Mouse (Mus musculus) frontal cortex, postnatal 14 days (tissue): Measurements from ENCODE around the gene Abtb1.

Source experiments
- DNase-seq, 2 experiments: peaks; one replicate each; pipeline ENCODE4 v3.0.0; 2022; ENCODE audit warnings: low spot score in 2 of 2

Gene Abtb1

DNA sequence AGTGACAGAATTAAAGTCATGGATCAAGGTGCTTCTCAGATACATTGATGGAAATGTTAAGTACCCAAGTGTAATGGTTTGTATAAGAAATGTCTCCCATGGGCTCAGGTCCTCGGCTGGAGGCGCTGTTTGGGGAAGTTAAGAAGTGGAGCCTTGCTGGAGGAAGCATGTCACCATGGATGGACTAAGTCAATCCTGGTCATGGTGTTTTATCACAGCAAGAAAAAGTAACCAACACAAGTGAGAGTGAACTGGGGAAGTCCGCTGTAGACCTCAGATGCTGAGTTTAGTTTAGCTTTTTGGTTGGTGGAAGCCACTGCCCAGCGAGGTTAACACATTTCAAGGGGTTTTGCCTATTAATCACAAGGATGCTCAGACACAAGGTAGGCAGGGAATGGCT, 12.2 kb downstream of the Abtb1 start:
- DNase-seq, result no peak

DNA sequence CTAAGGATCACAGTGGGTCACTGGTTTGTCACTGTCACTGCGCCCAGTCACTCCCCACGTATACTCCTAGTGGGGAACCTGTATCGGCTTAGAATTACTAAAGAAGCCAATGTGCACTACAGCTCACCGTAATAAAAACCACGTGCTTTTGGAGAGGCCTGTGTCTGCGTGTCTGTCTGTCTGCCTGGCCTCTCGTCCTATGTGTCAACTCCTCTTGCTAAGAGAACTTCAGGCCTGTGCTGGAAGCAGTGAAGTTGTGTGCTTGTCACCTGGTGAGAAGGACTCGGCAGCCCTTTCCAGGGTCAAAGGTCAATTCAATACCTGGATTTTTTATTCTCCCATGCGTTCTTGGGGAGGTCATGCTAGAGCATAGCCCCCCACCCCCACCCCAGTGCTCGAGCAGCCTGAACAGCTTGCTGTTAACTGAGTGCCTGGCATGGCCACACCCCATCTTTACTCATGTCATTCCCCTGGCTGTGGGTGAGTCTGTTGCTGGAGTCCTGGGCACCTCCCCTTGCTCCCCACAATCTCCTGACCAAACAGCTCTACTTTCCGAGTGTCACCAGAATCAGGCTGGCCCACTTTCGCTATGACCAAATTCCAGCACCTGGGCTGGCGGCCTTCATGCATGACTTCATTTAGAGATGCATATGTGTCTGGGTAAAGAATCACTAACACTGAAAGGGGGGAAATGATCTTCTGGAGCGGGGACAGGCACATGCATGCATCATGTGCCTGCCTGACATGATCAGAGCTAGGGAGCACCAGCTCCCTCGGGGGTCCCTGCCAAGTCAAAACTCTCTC, 13.4 kb downstream of the Abtb1 start:
- DNase-seq, result no peak

DNA sequence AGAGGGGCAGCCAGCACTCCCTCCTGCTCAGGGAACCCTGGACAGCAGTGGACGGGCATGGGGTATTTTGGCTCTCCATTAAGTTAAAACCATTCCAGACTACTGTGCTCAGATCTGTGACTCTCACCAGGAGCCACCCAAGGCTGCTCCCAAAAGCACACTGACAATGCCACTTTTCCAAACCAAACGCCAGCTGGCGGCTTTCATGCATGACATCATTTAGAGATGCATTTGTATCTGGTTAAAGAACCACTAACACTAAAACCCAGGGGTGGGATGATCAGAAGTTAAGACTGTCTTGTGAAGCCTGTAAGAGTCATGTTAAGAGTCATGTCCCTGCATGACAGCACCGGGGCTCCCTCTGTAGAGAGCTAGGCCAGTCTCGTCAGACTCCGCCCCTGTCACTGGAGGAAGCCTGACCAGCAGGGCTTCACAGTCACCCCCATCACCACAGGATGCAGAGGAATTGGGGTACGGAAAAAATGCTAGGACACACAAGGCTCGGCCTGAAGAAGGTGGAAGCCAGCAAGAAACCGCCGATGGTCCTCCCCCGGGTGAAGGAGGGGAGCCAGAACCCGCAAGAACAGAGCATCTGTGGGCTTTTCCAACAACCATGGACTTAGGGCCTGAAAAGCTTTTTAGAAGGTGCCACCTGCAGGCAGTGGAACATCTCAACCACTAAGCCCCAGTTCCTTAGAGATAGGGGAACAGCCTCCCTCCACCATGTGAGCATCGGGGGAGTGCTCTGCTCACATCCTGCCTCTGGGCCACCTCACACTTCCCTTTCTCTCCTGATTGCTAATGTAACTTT, 14.2 kb downstream of the Abtb1 start:
- no peak for DNase-seq

DNA sequence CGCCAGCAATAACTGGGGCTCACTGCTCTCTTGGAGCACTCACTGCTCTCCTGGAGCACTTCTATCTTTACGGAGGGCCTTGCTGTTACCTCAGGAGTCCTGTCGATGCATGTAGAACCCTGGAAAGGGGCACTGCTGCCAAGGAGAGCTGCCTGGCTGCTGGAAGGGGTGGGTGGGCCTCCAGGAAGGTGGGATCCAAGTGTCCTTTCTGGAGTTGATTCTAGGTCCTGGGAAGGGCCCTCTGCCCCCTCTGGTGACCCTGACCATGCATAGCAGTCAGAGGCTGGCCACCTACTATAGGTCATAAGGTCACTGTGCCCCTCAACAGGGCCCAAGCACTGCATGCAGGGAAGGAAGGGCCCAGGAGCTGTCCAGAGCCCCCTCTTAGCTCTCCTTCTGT, 14.8 kb downstream of the Abtb1 start:
- no peak for DNase-seq

DNA sequence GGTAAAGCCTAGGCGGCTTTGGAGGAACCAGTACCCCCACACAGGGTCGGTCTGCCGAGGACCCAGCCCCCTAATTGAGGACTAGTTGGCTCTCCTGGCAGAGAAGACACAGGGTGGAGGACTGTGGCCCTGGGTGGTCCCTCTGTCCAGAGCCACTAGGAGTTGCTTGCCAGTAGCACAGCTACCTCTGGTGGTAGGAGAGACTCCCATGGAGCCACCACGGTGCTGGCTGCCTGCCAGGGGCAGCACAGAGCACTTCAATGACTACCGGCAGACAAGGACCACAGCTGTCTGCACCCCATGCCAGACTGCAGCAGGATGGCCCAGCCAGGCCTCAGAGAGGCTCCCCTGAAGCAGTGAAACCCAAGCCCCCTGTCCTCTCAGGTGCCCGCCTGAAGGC, 15.2 kb downstream of the Abtb1 start:
- DNase-seq, result peak; percentile 61 to 67

DNA sequence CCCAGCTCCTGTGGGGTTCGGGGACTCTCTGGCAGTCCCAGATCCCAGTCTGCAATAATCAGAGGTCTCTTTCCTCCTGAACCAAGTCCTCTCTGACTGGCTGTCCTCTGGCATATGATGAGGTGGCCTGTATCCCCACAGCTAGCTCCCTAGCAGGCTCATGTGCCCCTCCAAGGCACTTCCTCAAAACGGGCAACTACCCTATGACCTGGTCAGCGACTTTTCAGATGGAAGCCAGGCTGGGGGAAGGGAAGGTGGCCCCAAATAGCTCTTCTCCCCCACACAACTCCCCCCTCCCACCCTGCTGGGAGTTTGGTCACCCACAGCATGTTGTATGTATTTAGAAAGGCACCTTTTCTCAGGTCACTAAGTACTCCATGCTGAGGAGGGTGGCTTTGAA, 15.7 kb downstream of the Abtb1 start:
- DNase-seq, result no peak

DNA sequence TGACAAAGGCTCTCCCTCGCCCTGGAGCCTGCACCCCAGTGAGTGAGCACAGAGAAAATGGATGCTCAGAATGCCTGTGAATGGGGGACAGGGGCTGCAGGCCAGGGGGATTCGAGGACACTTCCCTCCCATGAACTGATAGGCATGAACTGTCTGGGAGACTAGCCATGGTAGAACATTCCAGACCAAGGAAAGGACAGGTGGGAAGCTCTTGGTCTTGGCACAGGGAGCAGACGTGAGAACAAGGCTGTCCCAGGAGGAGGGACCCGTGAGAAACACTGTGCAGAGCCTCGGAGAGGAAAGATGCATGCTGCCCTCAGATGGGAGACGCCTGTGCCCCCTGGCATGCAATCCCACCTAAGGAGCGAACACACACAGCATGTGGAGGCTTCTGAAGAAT, 17.6 kb downstream of the Abtb1 start:
- DNase-seq, result no peak

DNA sequence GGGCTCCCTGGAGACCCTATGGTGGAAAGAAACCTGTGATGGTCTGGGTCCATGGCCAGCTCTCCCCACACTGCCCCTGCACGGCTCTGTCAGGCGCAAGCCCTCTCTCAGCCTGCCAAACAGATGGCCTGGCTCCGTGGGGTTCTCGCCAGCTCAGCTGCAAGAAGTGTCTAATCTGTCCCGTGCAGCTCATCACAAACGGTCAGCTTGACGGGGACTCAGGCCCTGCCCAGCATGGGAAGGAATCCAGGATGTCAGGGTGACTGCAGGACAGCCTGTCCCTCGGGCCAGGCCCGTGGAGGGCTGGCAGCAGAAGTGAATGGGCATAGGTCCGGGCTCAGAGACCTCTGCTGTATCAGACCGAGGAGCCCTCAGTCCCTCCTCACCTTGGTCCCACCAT, 19.9 kb downstream of the Abtb1 start:
- DNase-seq, result no peak

DNA sequence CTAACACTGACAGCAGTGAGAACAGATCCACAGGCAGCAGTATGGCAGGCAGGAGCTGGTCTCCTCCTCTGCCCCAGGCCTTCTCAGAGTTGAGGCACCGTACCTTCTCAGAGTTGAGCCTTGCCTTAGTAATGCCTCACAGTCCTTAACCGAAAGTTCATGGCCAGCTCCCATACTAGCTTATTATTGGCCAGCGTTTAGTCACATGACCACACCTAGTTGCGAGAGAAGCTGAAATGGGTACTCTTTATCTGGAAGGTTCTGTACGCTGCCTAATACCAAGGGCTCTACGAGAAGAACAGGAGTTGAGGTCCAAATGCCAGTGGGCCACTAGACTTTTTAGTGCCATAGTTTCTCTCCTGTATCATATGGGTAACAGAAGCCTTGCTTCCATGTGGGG, 20.5 kb downstream of the Abtb1 start:
- no peak for DNase-seq

DNA sequence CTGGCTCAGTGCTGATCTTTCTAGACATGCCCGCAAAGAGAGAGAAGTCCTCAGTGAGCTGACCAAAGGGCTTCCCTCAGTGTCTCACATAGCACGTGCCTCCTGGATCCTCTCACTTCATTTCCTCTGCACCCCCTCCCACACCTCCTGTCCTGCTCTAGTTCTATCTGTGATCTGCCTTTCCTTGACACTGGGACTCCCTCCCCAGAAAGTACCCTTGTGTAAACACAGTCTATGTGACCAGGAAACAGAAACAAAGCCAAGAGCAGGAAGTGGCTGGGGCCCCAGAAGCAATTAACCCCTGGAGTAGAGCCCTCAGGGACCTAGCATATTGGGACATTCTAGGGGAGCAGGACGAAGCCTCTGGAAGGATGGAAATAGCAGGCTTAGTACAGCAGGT, 20.9 kb downstream of the Abtb1 start:
- no peak for DNase-seq

DNA sequence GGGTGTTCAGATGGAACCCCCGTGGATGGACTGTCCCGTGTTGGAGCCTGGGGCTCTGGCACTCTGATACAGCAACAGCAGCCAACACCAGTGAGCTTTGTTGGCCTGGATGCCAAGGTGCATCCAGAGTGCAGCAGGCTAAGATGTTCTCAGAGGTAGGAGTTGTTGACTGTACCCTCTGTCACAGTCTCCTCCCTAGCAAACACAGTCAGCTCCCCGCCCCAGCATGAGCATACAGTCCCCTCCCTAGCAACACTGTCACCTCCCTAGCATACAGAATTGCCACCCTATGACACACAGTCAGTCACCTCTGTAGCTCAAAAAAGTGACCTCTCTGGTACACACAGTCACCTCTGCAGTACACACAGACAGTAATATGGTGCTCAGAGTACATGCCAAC, 24.9 kb downstream of the Abtb1 start:
- DNase-seq, result no peak

DNA sequence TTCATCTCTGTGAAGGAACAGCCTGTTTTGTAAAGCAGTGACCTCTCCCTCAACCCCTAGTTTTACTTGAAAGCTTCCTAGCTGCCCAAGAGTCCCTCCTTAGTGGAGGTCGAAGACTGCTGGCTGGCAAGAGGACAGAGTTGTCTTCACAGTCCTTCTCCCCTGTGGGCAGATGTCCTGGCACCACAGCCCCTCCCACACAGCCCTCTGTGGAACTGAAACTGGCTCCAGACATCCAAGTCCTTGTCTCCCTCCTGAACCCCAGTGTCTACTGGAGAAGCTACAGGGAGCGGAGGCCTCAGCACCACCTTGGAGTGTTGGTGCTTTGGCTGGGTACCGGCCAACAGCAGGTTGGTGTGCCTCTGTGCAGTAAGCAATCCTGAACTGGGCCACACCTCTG, 26.3 kb downstream of the Abtb1 start:
- DNase-seq, result no peak

DNA sequence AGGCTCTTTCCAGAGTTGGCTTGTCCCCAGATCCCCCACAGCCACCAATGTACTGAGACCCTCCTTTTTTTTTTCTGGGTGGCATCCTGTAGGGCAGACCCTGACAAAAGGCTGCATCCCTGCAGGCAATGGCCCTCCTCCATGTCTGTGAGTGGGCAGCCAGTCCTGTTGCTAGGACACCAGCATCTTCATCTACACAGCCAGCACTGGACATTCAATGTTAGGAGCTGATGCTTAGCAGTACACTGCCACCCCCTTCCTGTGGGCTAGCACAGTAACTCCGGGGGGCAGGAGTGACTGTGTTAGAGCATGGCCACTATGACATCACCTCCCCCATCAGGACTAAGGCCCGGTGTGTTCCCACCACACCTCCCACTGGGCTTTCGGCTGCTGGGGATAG, 26.7 kb downstream of the Abtb1 start:
- no peak for DNase-seq

DNA sequence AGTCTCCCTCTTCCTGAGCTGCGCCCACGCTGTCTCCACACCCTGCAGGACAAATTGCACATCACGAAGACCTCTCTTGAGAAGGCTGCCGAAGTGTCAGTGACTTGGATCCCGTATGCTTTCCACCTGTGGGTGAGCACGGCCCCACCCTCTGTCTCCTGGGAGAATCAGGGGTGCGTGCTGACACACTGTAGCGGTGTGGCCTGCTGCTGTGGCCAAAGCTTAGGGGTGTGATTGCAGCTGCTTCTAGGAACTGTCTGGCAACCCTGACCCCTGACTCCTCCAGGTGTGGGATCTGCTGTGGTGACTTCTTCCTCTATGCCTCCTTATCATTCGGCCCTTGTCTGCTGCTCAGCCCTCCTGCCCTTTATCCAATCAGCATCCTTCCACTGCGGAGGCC, 28.0 kb downstream of the Abtb1 start:
- DNase-seq, result no peak

DNA sequence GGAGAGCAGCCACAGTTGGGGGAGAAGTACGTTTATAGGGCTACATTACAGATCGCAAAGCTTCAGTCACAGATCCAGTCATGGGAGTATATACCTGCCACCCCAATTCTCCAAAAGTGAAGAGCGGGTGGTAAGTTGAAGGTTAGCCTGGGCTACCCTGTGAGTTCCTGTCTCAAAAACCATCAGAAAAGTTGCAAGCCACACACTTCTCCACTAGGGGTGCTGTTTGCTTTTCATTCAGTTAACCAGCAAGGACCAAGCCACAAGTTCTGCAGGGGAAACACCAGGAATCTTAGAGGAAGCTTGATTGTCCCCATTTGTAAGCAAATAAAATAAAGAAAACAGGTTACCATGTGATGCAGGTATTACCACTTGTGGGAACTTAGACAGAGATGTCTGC, 28.9 kb downstream of the Abtb1 start:
- DNase-seq, result no peak

DNA sequence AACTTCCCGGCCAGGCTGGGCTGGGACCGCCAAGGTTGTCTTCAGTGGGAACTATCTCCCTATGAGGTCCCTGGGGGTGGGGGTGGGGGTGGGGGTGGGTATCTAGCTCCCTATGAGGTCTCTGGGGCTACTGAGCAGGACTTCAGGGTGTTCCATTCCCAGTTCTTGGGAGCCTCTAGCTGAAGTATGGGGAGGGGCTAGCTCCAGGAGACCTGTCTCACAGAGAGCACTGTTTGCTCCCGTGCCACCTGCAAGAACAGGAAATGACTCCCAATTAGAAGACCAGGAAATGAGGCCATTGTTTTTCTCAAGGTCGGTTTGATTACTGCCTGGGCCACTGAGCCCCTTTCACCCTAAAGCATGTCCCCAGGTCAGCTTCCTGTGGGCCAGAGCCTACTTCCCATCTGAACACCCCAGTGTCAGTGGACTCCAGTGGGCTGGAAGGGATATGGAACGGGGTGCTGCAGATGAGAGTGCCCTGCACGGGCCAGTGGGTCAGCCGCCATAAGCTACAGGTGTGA, 29.8 kb downstream of the Abtb1 start:
- DNase-seq, result no peak

DNA sequence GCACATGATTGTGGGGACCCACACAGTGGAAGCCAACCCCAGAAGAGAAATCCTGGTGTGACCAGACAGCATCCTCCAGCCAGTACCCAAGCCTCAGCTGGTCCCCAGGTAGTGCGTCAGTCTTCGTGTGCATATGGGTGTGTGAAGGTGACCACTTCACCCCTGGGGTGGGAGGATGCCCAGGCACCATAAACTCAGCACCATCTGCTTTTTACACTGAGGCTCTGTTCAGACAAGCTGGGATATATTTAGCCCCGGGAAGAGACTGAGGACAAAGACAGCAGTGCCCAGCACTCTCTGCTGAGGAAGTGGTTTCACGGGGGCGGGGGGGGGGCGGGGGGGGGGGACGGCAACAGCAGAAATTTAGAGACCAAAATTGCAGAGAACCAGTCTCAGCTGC, 30.4 kb downstream of the Abtb1 start:
- no peak for DNase-seq

DNA sequence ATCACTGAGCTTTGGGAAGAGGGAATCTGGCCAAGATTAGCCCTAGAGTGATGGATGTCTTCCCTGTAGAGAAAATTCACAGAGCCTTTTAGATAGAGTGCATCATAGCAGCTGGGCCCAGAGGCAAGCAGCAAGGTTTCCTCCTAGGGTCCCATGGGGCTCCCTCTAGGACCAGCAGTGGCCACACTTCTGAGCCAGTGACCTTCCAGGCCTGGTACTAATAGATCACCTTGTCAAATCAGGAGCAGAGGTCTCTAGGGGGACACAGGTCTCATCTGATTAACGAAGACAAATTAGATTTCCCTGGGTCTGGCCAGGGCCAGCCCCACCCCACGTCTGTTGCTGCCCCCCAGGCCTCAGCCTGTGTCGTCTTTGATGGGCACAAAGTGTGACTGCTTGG, 31.5 kb downstream of the Abtb1 start:
- DNase-seq, result no peak

DNA sequence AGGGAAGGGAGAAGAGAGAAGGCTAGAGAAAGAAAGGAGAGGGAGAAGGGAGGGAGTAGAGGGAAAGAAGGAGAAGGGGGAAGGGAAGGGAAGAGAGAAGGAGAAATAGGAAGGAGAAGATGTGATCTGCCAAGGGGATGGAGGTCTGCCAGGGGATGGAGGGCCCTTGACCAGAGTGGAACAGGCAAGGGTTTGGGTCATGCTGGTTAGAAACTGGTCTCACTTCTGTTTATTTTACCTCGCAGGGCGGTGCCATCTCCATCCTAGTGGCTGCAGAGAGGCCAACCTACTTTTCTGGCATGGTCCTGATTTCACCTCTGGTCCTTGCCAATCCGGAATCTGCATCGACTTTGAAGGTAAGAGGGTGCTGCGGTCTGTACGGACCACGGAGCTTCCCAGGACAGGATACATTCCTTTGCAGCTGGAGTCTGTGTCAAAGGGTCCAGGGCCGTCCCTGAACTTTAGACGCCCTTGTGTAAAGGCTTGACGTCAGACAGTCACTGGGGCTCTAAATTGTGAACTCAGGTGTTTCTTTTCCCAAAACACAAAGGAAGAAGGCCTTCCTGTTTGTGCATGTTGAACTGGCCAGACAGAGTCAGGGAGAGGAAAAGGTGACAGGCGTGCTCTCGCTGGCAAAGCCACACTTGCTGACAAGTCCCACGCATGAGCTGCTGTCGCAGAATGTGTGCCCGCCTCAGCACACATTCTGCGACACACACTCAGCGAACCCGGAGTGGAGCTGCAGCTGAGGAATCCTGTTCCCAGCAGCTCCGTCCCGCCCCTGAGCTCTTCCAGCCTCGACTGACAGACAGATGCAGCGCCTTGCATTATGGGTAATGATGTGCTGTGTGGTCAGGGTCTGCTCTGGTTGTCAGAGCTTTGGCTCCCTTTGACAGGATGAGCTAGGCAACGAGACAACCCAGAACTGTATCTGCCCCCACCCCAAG, 32.4 kb downstream of the Abtb1 start:
- DNase-seq, result no peak

DNA sequence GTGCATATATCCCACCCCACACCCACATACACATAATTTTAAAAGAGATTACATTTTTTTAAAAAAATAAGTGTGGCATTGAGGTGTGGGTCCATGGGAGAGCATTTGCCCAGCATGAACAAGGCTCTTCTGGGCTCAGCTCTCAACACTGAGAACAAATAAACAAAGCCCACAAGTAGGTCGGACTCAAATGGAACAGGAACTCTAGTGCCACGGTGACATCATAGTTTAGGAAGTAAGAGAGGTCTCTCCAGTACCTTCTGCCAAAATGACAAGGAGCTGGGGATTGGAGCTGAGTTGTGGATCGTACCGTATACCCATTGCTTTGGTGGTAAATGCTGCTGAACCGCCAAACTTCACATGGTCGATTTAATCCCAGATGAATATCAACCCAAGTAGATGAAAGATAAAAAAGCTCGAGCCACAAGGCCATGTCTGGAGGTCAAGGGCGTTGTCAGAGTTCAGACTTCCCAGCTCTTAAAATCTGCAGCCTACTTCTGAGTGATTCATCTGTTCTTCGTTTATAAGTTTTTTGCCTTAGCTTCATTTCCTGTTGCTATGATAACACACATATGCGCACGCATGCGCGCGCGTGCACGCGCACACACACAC, 36.7 kb downstream of the Abtb1 start:
- no peak for DNase-seq

DNA sequence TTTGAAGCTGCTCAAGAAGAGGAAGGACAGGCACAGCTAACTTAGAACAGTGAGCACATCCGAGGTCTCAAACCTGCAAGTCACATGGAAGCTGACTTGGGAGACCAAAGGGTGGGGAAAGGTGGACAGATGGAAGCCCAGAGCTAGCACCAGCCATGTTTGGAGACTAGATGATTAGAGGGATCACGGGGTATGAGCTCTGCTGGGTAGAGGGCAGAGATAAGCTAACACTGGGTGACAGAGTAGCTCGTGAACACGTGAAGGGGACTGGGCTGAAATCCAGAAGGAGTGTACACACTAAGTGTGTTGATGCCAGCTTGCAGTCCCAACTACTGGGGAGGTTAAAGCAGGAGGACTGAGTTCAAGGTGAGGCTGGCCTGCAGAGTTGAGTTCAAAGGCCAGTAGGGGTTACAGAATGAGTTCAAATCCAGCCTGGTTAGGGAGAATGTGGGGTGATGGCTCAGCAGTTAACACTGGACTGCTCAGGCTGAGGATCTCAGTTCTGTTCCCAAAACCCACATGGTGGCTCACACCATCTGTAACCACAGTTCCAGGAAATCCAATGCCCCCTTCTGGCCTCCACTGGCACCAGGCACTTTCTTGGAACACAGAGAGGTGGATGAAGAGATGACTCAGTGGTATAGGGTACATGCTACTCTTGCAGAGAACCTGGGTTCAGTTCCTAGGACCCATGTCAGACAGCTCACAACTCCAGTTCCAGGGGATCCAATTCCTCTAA, 37.7 kb downstream of the Abtb1 start:
- no peak for DNase-seq
